Mouse (Mus musculus) common myeloid progenitor, adult 5-6 weeks (primary cell): ENCODE results near the gene Pramef12. TPM values are rescaled to one million over a fixed set of nuclear protein-coding genes. Genes with fewer than 3 reads are reported as not detected.
"Not testable (repeated sequence)": the region's sequence is repeated elsewhere in the genome, so short reads cannot be mapped to it uniquely, and the experiment has no call there.

Experiments
- ATAC-seq: replicated peaks from 2 replicates; pipeline ENCODE4 v1.8.0; 2016; ENCODE audit warnings: low read depth, mild to moderate bottlenecking, moderate TSS enrichment, inconsistent platforms; ENCODE audit not compliant: poor library complexity, severe bottlenecking
- total RNA-seq: library from RNA; stranded (forward); fragments of 200-1000, 187-1606 nt; gene quantifications from 2 replicates; pipeline ENCODE4 v1.2.3, GENCODE M21; 2017

Gene Pramef12
- not detected in 2 replicates for total RNA-seq

GRCm38 (mm10) chr4:144408290-144408689 lies at the start of gene Pramef12:
Gene Pramef12, minus strand, starts transcription at chr4:144408464.
- no peak for ATAC-seq

DNA sequence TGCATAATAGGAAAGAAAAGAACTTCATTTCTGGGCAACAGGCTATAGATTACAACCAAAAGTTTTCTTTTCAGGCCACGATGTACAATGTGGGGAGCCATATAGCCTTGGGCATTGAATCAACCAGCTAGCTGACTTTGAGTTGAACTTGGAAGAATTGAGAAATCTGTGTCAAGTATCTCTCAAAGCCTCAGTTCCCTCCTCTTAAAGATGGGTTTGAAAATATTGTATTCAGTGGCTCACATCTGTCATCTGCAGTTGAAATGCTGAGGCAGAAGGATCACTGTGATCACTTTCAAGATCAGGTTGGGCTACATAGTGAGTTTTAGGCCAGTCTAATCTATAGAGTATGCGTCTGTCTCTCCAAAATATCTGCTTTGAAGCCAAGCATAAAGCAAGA lies 45.0 kb upstream of the Pramef12 start, which contains the start of gene Gm9944:
Gm9944 (minus strand) TSS at position 101 of the 400 bp plus-strand sequence.
- ATAC-seq, result no peak

GRCm38 (mm10) chr4:144448546-144448945 lies 40.3 kb upstream of the Pramef12 start:
- peak; percentile 71 for ATAC-seq

DNA sequence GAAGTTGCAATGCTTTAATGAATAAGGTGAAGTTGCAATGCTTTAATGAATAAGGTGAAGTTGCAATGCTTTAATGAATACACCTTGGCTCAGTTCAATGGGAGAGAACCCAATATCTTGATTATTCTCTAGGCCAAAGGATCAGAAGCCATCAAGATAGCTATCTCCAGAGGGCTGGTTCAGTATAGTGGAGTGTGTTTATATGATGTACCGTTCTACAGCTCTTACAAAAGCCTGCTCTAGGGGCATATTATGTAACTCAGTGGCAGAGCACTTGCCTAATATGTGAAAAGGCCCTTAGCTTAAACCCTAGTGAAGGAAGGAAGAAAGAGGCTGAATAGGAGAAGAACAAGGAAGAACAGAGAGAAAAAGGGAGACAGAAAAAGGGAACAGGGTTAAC lies 33.3 kb upstream of the Pramef12 start:
- ATAC-seq, result no peak

DNA sequence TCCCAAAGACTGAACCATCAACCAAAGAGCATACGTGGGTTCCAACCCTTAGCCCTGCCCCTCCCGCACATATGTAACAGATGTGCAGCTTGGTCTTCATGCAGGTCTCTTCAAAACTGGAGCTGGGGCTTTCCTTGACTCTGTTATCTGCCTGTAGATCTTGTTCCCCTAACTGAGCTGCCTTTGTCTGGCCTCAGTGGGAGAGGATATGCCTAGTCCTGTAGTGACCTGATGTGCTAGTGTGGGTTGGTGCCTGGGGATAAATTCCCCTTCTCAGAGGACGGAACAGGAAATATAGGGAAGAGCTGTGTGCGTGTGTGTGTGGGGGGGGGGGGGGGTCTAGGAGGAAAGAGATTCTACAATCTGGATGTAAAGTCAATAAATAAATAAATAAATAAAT lies 32.8 kb upstream of the Pramef12 start:
- no peak for ATAC-seq

DNA sequence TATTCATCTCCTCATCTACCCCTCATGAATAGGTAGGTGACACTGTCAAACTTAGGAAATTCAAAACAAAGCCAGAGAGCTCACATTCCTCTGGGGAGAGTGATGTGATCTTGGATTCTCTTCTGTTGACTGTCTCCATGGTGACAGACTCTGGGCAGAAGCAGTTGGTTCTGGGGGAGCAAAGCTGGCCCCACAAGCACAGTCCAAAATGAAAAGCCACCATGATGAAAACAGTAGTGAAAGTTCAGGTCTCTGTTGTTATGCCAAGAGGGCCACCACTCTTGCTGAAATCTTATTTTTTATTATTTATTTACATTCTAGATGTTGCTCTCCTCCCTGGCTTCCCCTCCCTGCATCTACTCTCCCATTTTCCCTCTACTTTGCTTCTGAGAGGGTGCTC lies 30.4 kb upstream of the Pramef12 start, which contains the start of gene 1700012P22Rik:
1700012P22Rik (minus strand) TSS at position 101 of the 400 bp plus-strand sequence.
- ATAC-seq, result no peak

- no peak for ATAC-seq
Measured at GRCm38 (mm10) chr4:144433216-144433615, 25.0 kb upstream of the Pramef12 start.

DNA sequence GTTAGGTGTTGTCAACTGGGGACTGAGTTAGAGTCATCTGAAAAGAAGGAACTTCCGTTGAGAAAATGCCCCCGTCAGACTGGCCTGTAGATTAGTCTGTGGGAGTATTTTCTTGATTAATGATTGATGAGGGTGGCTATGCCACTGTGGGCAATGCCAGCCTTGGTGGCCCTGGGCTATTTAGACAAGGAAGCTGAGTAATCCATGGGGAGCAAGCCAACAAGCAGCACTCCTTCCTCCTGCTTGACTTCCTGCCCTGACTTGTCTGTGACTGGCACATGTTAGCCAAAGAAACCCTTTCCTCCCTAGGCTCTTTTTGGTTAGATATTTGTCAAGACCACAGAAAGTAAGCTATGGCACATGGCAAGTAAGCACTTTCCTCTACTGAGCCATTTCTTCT lies 22.5 kb upstream of the Pramef12 start:
- ATAC-seq, result no peak

DNA sequence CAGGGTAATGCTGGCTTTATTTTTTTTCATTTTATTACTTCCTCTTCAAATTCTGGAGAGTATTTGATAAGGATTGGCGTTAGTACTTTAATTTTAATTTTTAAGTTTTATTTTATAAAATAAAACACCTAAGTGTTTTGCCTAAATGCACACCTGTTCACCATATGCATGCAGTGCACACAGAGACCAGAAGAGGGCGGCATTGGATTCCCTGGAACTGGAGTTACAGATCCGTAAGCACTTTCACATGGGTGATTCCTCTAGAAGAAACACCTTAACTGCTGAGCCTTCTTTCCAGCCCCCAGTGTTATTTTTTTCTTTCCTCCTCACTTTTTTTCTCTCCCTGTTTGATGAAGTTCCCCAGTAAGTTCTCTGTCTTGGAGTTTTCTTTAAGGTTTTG lies 20.6 kb upstream of the Pramef12 start:
- 0 out of 2 replicates have a peak, but pooled peaks have one; percentile 60 for ATAC-seq

- ATAC-seq, result peak; percentile 52
Measured at GRCm38 (mm10) chr4:144424590-144424989, 16.3 kb upstream of the Pramef12 start.

- peak; percentile 90 for ATAC-seq
Measured at GRCm38 (mm10) chr4:144420644-144421043, 12.4 kb upstream of the Pramef12 start.

DNA sequence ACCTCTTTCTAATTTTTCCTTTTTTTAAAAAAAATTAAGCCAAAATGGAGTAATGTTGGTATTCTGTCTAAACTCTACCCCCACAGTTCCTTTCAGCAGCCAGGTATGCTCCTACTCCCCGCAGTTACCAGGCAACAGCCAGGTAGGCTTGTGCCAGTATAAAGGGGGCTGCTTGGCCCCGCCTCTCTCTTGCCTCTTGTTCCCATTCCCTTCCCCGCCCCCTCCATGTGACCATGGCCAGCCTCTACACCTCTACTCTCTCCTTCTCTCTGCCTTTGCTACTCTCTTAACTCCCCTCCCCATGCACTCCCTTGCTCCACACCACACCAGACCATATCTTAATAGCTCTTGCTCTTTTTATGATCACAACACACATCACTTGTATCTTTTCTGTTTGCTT lies 2.0 kb downstream of the Pramef12 start:
- no peak for ATAC-seq

- peak; percentile 76 for ATAC-seq
Measured at GRCm38 (mm10) chr4:144404456-144405086, 3.7 kb downstream of the Pramef12 start.

- ATAC-seq, result peak; percentile 73
Measured at GRCm38 (mm10) chr4:144402712-144403111, 5.6 kb downstream of the Pramef12 start.

DNA sequence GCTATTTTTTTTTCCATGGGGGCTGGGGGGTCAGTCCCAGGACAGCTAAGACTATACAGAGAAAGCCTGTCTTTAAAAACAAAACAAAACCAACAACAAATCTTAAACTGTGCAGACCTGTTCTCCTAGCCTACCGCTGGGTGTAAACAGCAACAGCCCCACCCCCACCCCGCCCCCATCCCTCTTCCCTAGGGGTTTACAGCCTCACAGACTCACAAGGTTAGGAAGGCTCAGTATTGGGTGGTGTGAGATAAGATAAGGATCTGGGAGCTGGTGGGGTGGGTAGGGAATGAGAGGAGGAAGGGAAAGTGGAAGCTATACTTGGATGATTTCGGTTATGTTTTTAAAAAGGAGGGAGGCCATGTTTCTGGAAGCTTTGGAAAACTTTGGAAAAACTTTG lies 11.9 kb downstream of the Pramef12 start:
- ATAC-seq, result no peak

- no peak for ATAC-seq
Measured at GRCm38 (mm10) chr4:144377911-144378310, 30.4 kb downstream of the Pramef12 start, which contains the start of gene Pramef20. Gene Pramef20, minus strand, starts transcription at chr4:144377933.

DNA sequence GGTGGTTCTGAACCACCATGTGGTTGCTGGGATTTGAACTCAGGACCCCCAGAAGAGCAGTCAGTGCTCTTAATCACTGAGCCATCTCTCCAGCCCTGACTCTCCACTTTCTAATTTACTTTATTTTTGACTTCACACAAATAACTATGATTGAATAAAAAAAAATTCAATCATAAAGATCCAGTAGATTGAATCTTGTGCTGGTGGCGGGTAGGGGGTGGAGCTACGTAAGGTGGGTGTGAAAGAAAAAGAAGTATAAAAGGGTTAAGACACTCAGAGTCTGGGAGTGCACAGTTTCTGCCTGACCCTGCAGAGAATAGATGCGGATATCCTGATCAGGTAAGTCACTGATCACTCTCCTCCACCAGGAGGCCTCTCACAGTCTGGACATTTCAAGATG lies 50.6 kb downstream of the Pramef12 start, which contains the start of gene Gm13119:
Gm13119 (plus strand) TSS at position 301 of the 400 bp plus-strand sequence.
- not testable (repeated sequence) for ATAC-seq

Other genes starting within 250 kb of the Pramef12 start
- gene Oog3, start 245.8 kb downstream of the Pramef12 start, total RNA-seq, result not detected in 2 replicates
- not detected in 2 replicates for gene Oog2, start 217.7 kb downstream of the Pramef12 start, total RNA-seq
- gene C87977, start 195.1 kb downstream of the Pramef12 start, total RNA-seq, result not detected in 2 replicates
- not detected in 2 replicates for gene Pramel5, start 128.0 kb downstream of the Pramef12 start, total RNA-seq
- gene Gm13128, start 78.2 kb downstream of the Pramef12 start, total RNA-seq, result not detected in 2 replicates
- gene Gm13119, start 50.5 kb downstream of the Pramef12 start, total RNA-seq, result not detected in 2 replicates
- gene Pramef20, start 30.5 kb downstream of the Pramef12 start, total RNA-seq, result not detected in 2 replicates
- gene 1700012P22Rik, start 30.3 kb upstream of the Pramef12 start, total RNA-seq, result not detected in 2 replicates
- gene Gm9944, start 44.9 kb upstream of the Pramef12 start, total RNA-seq, result not detected in 2 replicates
- gene Aadacl3, start 55.3 kb upstream of the Pramef12 start, total RNA-seq, result not detected in 2 replicates
- gene 9430007A20Rik, start 111.4 kb upstream of the Pramef12 start, total RNA-seq, result not detected in 2 replicates
- gene Gm13124, start 156.7 kb upstream of the Pramef12 start, total RNA-seq, result not detected in 2 replicates
- gene Aadacl4, start 205.2 kb upstream of the Pramef12 start, total RNA-seq, result not detected in 2 replicates